Mouse (Mus musculus): ENCODE results near the gene Cep135.

Gene Cep135

DNA sequence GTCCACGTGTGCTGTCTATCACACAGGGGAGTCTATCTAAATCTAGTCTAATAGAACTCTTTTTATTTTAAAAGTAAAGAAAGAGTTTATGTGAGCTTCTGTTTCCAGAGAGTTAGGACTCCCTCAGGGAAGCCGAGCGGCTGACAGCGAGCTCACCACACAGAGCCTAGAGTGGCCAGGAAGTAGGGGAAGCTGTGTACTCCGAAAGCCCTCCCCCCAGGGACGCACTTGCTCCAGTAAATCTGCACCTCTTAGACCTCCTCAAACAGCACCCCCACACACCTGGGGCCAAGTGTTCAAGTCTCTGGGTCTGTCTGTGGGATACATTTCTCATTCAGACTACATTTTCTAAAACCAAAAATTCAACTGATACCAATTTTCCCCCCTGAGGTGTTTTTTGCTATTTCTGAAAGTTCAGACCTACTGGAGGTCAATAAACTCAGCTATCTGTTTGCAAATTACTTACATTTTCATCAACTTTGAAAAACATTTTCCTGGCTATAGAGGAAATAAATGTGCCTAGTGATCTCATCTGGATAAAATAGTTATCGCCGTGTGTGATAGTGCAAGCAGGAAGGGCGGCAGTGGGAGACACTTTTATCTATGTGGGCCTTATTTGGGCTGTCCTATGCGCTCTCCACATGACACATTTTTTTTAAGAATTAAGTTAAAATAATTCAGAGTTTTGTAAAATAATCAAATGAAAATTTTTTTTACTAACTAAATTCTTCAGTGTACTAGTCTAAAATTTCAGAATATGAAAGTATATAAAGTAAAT, 56.8 kb downstream of the Cep135 start:
- DNase-seq, result no peak

- no peak for DNase-seq
These were observed 61.4 kb downstream of the Cep135 start for GRCm38 (mm10) chr5:76649897-76650296.

- DNase-seq, result no peak
These were observed 62.7 kb downstream of the Cep135 start for GRCm38 (mm10) chr5:76651151-76651725.

GRCm38 (mm10) chr5:76656212-76656611, 67.7 kb downstream of the Cep135 start, which contains the start of gene C530008M17Rik:
TSS of gene C530008M17Rik (plus strand) at chr5:76656512.
- DNase-seq, result no peak

DNA sequence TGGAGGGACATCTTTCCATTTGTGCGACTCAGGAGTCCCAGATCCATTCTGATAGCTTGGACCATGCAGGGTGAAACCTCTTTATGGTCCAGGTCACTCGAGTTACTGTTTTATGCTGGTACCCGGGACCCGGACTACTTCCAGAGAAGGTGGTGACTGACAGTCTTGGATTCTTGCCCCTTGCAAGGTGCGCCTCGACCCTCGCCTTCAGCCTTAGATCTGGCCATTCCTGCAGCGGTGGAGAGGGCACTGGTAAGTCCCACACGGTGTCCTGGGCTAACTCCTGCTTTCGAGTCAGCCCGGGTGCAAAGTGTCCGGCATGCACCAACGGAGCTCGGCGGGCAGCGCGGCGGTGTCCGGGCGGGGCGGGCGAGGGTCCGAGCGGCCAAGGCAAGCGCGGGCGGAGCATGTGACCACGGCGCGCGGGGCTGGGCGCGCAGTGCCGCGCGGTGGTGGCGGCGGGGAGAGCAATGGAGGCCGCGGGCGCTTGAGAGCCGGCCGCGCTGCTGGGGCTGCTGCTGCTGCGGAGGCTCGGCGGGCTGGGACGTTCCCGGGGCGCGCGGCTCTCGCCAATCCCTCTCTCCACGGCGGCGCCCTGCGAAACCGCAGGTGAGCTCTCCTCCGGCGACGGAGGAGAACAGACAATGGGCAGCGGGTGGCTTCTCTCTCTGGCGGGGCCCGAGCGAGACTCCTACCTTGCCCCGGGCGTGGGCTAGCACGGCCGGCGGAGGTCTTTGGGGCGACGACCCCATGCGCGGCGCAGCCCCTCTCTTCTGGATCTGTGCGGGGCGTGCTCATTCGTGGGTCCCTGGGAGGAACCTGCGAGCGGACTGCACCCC, 69.0 kb downstream of the Cep135 start:
- DNase-seq, result peak; percentile 6

- DNase-seq, result no peak
These were observed 69.8 kb downstream of the Cep135 start for GRCm38 (mm10) chr5:76658084-76658934.

- DNase-seq, result no peak
These were observed 71.6 kb downstream of the Cep135 start for GRCm38 (mm10) chr5:76659958-76660635.

- no peak for DNase-seq
These were observed 72.8 kb downstream of the Cep135 start for GRCm38 (mm10) chr5:76661310-76661709.

DNA sequence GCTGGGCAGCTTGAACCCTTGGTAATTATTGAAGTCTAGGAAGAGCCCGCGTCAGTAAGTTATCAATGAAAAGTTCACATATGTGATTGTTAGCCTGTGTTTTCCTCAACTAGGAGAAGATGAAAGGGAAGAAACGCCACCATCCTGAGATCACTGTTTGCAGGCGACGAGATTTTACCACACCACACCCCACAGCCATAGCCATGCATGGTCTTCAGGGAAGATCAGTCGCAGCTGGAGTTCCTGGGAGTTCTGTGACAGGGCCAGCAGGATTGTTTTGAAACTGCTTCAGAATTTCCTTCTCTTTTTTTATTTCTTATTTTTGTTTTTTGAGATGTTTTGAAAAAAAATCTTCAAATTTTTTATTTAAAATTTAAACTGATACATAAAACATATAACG, 76.4 kb downstream of the Cep135 start:
- DNase-seq, result no peak

- no peak for DNase-seq
These were observed 76.9 kb downstream of the Cep135 start for GRCm38 (mm10) chr5:76665421-76665820.

DNA sequence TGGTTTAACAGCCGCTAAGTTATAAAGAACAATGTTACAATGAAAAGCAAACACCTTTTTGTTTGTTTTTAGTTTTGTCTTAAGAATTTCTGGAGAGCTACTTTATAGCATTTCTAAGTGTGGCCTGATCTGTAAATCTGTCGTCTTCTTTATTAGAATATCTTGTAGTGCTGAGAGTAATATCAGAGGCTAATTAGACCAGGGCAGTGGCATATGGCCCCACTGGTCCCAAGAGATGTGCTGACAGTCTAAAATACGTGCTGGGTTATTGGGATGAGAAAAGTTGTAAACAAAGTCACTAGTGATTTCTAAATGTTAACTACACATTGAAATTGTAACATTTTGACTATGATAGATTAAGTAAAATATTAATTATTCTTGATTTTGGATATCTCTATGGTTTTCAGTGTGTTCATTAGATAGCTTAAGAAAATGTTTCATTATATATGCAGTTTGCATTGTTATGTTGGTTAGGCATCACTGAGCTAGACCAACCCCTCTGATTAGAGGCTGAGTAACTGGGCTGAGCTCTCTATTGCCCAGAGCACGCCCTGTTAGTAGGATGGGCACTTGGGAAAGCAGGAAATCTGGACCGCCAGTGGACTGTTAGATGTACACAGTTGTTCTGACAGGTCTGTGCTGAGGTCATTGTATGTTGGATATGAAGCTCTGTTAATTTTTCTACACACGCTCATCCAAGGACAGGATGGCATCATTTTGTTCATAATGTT, 77.7 kb downstream of the Cep135 start:
- no peak for DNase-seq

DNA sequence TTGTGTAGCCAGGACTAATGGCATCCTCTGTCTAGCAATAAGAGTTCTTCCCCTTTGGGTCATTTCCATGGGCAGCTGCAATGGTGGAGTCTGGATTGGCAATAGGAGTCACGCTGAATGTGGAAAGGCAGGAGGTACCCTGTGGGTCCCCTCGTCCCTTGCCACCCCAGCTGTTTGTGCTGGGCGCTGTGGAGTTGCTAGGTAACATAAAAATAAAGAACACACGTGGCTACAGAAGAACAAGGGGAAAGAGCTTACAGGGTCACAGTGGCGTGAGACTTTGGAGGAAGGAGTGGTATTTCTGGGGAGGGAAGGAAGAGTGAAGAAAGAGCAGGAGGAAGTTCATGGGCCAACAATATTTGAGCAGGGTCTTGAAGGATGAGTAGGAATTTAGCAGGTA, 79.6 kb downstream of the Cep135 start:
- no peak for DNase-seq

DNA sequence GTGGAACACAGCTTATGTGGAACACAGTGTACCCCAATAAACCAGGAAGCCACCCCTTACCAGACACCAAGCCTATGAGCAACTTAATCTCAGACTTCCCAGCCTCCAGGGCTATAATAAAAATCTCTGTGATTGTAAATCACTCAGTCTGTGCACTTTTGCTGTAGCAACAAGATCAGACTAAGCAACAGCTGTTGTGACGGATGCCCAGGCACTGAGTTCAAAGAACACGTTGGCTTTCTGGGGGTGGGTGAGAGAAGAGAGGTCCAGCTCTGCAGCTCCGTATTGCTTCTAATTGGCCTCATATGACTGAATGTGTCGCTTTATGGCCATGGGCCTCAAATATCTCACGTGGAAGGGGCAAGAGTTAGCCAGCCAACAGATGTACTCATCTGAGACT, 80.0 kb downstream of the Cep135 start:
- no peak for DNase-seq

- DNase-seq, result no peak
These were observed 81.7 kb downstream of the Cep135 start for GRCm38 (mm10) chr5:76670183-76670582.

GRCm38 (mm10) chr5:76674022-76674653, 85.6 kb downstream of the Cep135 start:
- DNase-seq, result no peak

- no peak for DNase-seq
These were observed 86.9 kb downstream of the Cep135 start for GRCm38 (mm10) chr5:76675369-76675768.

GRCm38 (mm10) chr5:76680959-76681358, 92.5 kb downstream of the Cep135 start:
- no peak for DNase-seq

GRCm38 (mm10) chr5:76681895-76682656, 93.6 kb downstream of the Cep135 start:
- DNase-seq, result no peak

DNA sequence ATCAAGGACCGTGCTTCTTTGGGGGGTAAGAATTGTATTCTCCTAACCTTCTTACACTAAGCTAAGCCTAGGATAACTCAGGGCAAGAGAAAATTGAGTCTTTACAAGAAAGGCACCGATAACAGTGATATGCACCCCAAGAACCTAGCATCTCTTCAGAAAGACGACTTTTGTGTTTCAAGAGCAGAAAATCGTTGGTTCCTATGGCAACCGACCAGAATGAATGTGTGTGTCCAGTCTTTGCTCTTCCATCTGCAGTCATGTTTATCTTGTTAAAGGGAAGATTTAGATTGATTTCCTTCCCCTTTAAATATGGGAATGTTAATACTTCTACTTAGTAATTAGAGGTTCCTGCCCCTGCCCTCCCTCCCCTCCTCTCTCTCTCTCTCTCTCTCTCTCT, 95.0 kb downstream of the Cep135 start:
- DNase-seq, result no peak

Measured in thymus, postnatal 25 days (tissue).